Mouse (Mus musculus) embryonic facial prominence, embryonic 11.5 days (tissue): ENCODE data around the gene Pdgfd. TPM values are rescaled to one million over a fixed set of nuclear protein-coding genes. Genes with fewer than 3 reads are reported as not detected.

Experiments used
- ATAC-seq: fragments of 200-750 bp; cut with Nextera tagmentation; replicated peaks from 2 replicates; pipeline ENCODE4 v1.8.0; 2017; ENCODE audit warnings: low read depth; ENCODE audit not compliant: insufficient number of reproducible peaks, low FRiP score, low TSS enrichment
- DNase-seq: peaks from one replicate; pipeline ENCODE4 v3.0.0-alpha.2; 2015; ENCODE audit warnings: low spot score
- H3K27ac ChIP-seq: fragments of 300-500 bp; sonication (generic); replicated peaks from 2 replicates; pipeline ENCODE4 v1.5.1; 2014; ENCODE audit warnings: mild to moderate bottlenecking, low read depth, low read length, control low read depth
- H3K27me3 ChIP-seq: fragments of 300-500 bp; sonication (generic); 2 replicates; pipeline ENCODE4 v1.6.1; 2014; ENCODE audit warnings: mild to moderate bottlenecking, low read length, moderate library complexity, mixed read lengths; ENCODE audit not compliant: control insufficient read depth, insufficient read depth
- H3K36me3 ChIP-seq: fragments of 300-500 bp; sonication (generic); replicated peaks from 2 replicates; pipeline ENCODE4 v1.6.1; 2014; ENCODE audit warnings: low read depth, mild to moderate bottlenecking, low read length, moderate library complexity, mixed read lengths; ENCODE audit not compliant: control insufficient read depth, insufficient read depth
- H3K4me1 ChIP-seq: fragments of 300-500 bp; sonication (generic); 2 replicates; pipeline ENCODE4 v1.6.1; 2014; ENCODE audit warnings: low read length, mixed read lengths; ENCODE audit not compliant: control insufficient read depth, insufficient read depth
- H3K4me2 ChIP-seq: fragments of 300-500 bp; sonication (generic); 2 replicates; pipeline ENCODE4 v1.6.1; 2014; ENCODE audit warnings: low read depth, mild to moderate bottlenecking, control low read depth, low read length, moderate library complexity
- H3K4me3 ChIP-seq: fragments of 300-500 bp; sonication (generic); 2 replicates; pipeline ENCODE4 v1.5.1; 2014; ENCODE audit warnings: low read depth, low read length, control low read depth
- H3K9ac ChIP-seq: fragments of 300-500 bp; sonication (generic); replicated peaks from 2 replicates; pipeline ENCODE4 v1.6.1; 2014; ENCODE audit warnings: mild to moderate bottlenecking, control low read depth, low read length
- H3K9me3 ChIP-seq: fragments of 300-500 bp; sonication (generic); replicated peaks from 2 replicates; pipeline ENCODE4 v1.6.1; 2016; ENCODE audit warnings: mild to moderate bottlenecking, low read length, inconsistent platforms, mixed read lengths; ENCODE audit not compliant: control insufficient read depth
- WGBS: fragments of 180-500 bp; shearing (Covaris S2); extraction: QIAGEN DNeasy Blood & Tissue Kit; methylation state at CpG from one replicate; pipeline ENCODE4 v1.1.7; 2014; 5-methylcytosine and 5-hydroxymethylcytosine counted together
- polyA plus RNA-seq: library from polyadenylated mRNA; unstranded; fragments of >200 nt; fragmentation: Nextera tagmentation; extraction: Ambion mirVana; gene quantifications from 2 replicates; pipeline ENCODE4 v1.2.1, GENCODE M21; 2014

Pdgfd gene
- polyA plus RNA-seq, 1 experiment from 2014 or later: 5.6 TPM

- no peaks in the 10 kb centered on the region for H3K27me3 ChIP-seq
- no peak overlapping the region for H3K27ac ChIP-seq
- ATAC-seq (no peak), DNase-seq (no peak)
- H3K4me1 ChIP-seq: no peaks in the 10 kb centered on the region
- H3K4me2 ChIP-seq: no peak overlapping the region
- H3K9me3 ChIP-seq: no peaks in the 10 kb centered on the region
- H3K36me3 ChIP-seq: no peaks in the 10 kb centered on the region
- no peak overlapping the region for H3K9ac ChIP-seq
- no peak overlapping the region for H3K4me3 ChIP-seq
- 76% methylated on average over 1 of the region's 1 CpGs for WGBS
Measured at GRCm38 (mm10) chr9:6276395-6276794, 108.0 kb downstream of the Pdgfd start.

GRCm38 (mm10) chr9:6277526-6277925 is 109.1 kb downstream of the Pdgfd start:
- Histone ChIP-seq H3K36me3 (no peaks in the 10 kb centered on the region), H3K27ac (no peak overlapping the region), H3K27me3 (no peaks in the 10 kb centered on the region), H3K9me3 (no peaks in the 10 kb centered on the region), H3K4me2 (no peak overlapping the region), H3K4me1 (no peaks in the 10 kb centered on the region), H3K4me3 (no peak overlapping the region), H3K9ac (no peak overlapping the region)
- ATAC-seq (no peak), DNase-seq (no peak)

- no peaks in the 10 kb centered on the region for H3K4me1 ChIP-seq
- no peak overlapping the region for H3K27ac ChIP-seq
- DNase-seq (no peak), ATAC-seq (peak; percentile 79)
- H3K4me3 ChIP-seq: no peak overlapping the region
- H3K9me3 ChIP-seq: no peaks in the 10 kb centered on the region
- H3K27me3 ChIP-seq: no peaks in the 10 kb centered on the region
- 48% methylated on average over 1 of the region's 1 CpGs for WGBS
- no peaks in the 10 kb centered on the region for H3K36me3 ChIP-seq
- H3K4me2 ChIP-seq: no peak overlapping the region
- no peak overlapping the region for H3K9ac ChIP-seq
Measured at GRCm38 (mm10) chr9:6286770-6287169, 118.4 kb downstream of the Pdgfd start.

- ATAC-seq (no peak), DNase-seq (no peak)
- Histone ChIP-seq H3K27ac (no peak overlapping the region), H3K4me1 (no peaks in the 10 kb centered on the region), H3K36me3 (no peaks in the 10 kb centered on the region), H3K4me3 (no peak overlapping the region), H3K9me3 (no peaks in the 10 kb centered on the region), H3K27me3 (no peaks in the 10 kb centered on the region), H3K9ac (no peak overlapping the region), H3K4me2 (no peak overlapping the region)
- 14% methylated on average over 2 of the region's 2 CpGs for WGBS
Measured at GRCm38 (mm10) chr9:6289211-6289696, 120.9 kb downstream of the Pdgfd start.

- no peak for ATAC-seq
Measured at GRCm38 (mm10) chr9:6298547-6298946, 130.2 kb downstream of the Pdgfd start.

GRCm38 (mm10) chr9:6302050-6302449 is 133.7 kb downstream of the Pdgfd start:
- H3K9me3 ChIP-seq: no peaks in the 10 kb centered on the region

More at GRCm38 (mm10) chr9:6298547-6298946, 130.2 kb downstream of the Pdgfd start:
- no peak overlapping the region for H3K27ac ChIP-seq
- H3K4me2 ChIP-seq: no peak overlapping the region
- H3K9ac ChIP-seq: no peak overlapping the region
- H3K27me3 ChIP-seq: no peaks in the 10 kb centered on the region
- no peak for DNase-seq
- H3K4me3 ChIP-seq: no peak overlapping the region
- H3K4me1 ChIP-seq: no peaks in the 10 kb centered on the region
- WGBS: 82% methylated on average over 2 of the region's 2 CpGs
- H3K9me3 ChIP-seq: no peaks in the 10 kb centered on the region
- no peaks in the 10 kb centered on the region for H3K36me3 ChIP-seq

GRCm38 (mm10) chr9:6304590-6304989 is 136.2 kb downstream of the Pdgfd start:
- H3K4me2 ChIP-seq: no peak overlapping the region
- H3K4me3 ChIP-seq: no peak overlapping the region
- no peak overlapping the region for H3K27ac ChIP-seq
- ATAC-seq (no peak), DNase-seq (no peak)
- H3K36me3 ChIP-seq: no peaks in the 10 kb centered on the region
- no peak overlapping the region for H3K9ac ChIP-seq
- H3K9me3 ChIP-seq: no peaks in the 10 kb centered on the region
- H3K4me1 ChIP-seq: no peaks in the 10 kb centered on the region
- H3K27me3 ChIP-seq: no peaks in the 10 kb centered on the region
- WGBS: 84% methylated on average over 3 of the region's 3 CpGs

More at GRCm38 (mm10) chr9:6302050-6302449, 133.7 kb downstream of the Pdgfd start:
- Histone ChIP-seq H3K4me1 (no peaks in the 10 kb centered on the region), H3K9ac (no peak overlapping the region), H3K4me3 (no peak overlapping the region), H3K27me3 (no peaks in the 10 kb centered on the region), H3K27ac (no peak overlapping the region), H3K36me3 (no peaks in the 10 kb centered on the region), H3K4me2 (no peak overlapping the region)
- DNase-seq (no peak), ATAC-seq (no peak)
- WGBS: 82% methylated on average over 3 of the region's 3 CpGs

GRCm38 (mm10) chr9:6305847-6306246 is 137.5 kb downstream of the Pdgfd start:
- DNase-seq (no peak), ATAC-seq (no peak)
- Histone ChIP-seq H3K27me3 (no peaks in the 10 kb centered on the region), H3K4me3 (no peak overlapping the region), H3K9me3 (no peaks in the 10 kb centered on the region), H3K4me1 (no peaks in the 10 kb centered on the region), H3K36me3 (no peaks in the 10 kb centered on the region), H3K4me2 (no peak overlapping the region), H3K27ac (no peak overlapping the region), H3K9ac (no peak overlapping the region)
- 92% methylated on average over 3 of the region's 3 CpGs for WGBS
